Mouse (Mus musculus): Measurements from ENCODE around the gene Jpt1.
"Not testable (repeated sequence)": the region's sequence is repeated elsewhere in the genome, so short reads cannot be mapped to it uniquely, and the experiment has no call there.

The Jpt1 gene

DNA sequence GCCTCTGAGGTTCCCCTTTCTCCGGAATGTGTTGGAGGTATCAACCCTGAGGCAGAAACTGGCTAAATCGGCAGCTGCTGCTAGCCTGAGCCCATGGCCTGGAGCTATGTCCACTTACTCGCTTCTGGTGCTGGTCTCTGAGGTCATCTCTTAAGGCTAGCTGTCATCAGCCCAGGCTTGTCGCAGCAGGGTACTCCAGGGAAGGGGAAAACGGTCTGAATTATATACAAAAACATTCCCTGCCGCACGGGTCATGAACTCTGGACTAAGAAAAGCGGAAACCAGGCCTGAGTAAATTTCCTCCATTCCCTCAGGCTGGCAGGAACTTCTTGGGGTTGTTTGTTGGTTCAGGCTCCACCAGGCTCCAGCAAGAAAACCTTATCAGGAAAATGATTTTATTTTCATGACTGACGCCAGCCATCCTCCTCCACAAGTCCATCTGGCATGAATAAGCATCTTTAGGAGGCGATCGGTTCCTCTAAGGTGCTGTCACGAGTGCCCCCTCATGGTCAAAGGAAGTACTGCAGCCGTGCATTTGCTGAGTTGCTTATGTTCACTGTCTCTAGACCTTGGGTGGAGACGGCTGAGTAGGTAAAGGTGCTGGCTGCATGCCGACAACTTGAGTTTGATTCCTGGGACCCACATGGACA lies 40.4 kb downstream of the Jpt1 start:
- DNase-seq: peak; percentile 95

DNA sequence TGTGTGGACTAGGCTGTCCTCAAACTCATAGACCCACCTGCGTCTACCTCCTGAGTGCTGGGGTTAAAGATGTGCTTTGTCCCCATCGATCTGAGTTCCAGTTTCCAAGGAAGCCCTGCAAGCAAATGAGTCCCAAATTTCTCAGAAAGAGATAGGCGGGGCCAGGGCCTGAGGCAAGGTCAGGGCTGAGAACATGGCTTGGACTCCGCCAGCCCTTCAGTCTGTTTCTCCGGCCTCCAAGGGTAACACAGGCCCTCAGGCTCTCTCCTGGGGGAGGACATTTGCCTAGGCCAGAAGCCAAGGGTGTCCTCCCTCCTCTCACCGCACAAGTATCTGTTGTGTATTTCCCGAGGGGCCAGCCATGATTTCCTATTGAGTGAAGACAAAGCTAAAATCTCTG lies 42.0 kb downstream of the Jpt1 start:
- peak; percentile 2 for DNase-seq

- no peak for DNase-seq
Observed at GRCm38 (mm10) chr11:115467217-115467618, 47.0 kb downstream of the Jpt1 start.

DNA sequence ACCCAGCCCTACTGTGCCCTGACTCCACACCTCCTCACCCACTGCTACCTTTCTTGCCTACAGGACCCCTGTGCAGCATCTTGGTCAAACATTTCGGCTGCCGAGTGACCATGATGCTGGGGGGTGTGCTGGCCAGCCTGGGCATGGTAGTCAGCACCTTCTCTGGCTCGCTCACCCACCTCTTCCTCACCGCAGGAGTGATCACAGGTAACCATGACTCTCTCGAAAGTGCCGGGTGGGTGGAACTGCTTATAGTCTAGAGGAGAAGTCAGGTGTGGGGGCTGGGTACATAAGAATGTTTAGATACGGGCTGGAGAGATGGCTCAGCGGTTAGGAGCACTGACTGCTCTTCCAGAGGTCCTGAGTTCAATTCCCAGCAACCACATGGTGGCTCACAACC lies 49.3 kb downstream of the Jpt1 start:
- no peak for DNase-seq

DNA sequence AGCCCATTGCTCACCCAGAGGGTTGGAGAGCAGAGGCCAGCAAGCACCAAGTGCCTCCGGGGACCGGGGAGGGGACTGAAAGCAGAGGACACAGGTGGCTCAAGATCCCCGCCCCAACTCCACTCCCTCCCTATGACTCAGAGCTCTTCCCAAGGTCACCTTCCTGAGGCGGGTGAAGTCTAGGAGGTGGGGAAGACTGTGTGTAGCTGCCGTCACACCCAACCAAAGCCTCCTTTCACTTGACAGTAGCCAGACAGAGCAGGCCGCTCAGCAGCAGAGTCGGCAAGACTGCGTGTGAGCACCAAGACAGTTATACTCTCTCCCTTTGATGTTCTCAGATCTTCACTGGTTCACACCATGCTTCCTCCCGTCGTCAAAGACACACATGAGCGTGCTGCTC lies 50.8 kb downstream of the Jpt1 start:
- DNase-seq: no peak

DNA sequence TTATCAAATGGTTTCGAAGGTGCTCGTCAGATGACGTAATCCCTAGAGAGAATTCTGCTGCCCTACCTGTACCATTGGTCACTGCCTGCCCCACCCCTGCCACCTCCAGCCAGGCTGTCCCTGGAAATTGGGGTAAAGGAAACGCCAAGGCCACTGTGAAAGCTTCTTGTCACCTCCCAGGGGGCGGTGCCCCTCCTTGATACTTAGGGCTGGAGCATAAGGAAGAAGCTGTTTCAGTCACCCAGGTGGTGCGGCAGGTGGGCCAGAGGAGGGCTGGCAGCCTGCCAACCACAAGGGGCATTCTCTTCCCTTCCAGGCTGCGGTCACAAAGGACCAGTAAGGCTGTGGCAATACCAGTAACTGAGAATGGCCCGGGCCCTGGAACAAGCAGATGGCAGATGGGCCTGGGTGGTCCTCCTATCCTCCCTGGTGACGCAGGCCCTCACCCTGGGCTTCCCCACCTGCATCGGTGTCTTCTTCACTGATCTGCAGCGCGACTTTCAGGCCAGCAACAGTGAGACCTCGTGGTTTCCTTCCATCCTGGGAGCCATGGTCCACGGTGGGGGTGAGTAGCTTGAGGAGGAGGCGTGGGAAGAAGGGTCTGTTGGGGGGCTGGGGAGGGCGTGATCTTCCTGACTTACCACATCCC lies 51.8 kb downstream of the Jpt1 start, which contains the start of gene Slc16a5:
TSS of gene Slc16a5 (plus strand) at position 232 of the 649 bp plus-strand sequence.
- DNase-seq: no peak

DNA sequence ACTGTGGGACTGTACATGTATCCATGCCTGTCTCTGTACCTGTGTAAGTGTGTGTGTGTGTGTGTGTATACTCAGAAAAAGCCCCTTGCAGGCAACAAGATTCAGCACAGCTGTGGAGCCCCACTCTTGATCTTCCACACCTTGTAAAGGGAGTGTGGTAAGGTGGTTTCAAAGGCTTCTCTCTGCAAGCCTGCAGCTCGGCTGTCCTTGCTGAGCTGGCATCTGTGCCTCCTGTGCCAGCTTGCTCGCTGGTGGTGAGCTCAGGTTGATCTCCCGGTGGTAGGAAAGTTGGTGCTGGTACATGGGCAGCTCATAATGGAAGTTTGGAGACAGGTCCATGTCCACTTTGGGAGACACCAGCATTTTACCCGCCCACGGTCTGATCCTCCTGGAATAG lies 52.3 kb downstream of the Jpt1 start:
- DNase-seq: no peak

- DNase-seq: no peak
Observed at GRCm38 (mm10) chr11:115460976-115461375, 53.2 kb downstream of the Jpt1 start.

GRCm38 (mm10) chr11:115457405-115457804 lies 56.8 kb downstream of the Jpt1 start:
- DNase-seq: no peak

GRCm38 (mm10) chr11:115456182-115456581 lies 58.0 kb downstream of the Jpt1 start:
- DNase-seq: no peak

- no peak for DNase-seq
Observed at GRCm38 (mm10) chr11:115455619-115456018, 58.6 kb downstream of the Jpt1 start.

DNA sequence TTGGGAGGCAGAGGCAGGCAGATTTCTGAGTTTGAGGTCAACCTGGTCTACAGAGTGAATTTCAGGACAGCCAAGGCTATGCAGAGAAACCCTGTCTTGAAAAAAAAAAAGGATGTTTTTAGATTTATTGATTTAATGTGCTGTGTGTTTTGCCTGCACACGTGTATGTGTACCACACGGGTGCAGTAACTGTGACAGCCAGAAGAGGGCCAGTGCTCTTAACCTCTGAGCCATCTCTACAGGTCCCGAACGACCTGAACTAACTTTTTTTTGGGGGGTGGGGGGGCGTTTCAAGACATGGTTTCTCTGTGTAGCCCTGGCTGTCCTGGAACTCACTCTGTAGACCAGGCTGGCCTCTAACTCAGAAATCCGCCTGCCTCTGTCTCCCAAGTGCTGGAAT lies 59.4 kb downstream of the Jpt1 start:
- DNase-seq: not testable (repeated sequence)

- DNase-seq: no peak
Observed at GRCm38 (mm10) chr11:115453306-115453705, 60.9 kb downstream of the Jpt1 start.

GRCm38 (mm10) chr11:115452281-115452860 lies 61.8 kb downstream of the Jpt1 start:
- no peak for DNase-seq

- DNase-seq: no peak
Observed at GRCm38 (mm10) chr11:115451781-115452241, 62.4 kb downstream of the Jpt1 start.

DNA sequence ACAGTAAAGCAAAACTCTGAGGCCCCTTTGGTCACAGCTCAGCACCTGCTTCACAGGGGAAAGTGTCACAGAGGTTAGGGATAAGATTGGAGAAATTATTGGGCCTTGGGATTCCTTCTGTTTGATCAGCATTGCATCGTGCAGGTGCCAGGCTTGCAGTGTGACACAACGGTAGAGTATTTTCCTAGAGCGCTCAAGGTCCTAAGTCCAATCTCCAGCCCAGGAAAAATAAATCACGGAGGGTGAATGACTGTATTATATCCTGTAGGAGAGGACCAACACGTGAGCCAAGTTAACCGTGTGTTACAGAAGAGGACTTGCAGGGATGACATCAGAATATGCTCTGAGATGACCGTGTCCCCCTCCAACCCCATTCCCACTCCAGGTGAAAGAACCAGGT lies 64.0 kb downstream of the Jpt1 start:
- DNase-seq: no peak

DNA sequence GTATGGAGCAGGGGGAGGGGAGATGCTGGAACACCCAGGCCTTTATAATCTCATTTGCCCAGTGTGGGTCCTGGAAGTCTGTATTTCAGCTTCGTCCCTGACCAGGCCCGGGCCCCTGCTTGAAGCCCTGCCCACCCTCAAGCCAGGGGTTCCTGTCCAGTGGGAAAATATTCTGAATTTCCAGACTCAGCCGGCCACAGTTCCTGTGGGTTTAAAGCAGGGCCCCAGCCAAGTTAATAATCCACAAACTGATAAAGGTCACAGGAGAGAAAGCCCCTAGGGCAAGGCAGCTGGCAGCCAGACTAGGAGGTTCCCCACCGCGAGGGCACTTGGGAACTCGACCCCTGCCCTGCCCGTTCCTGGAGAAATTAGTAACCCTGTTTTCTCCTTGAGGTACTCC lies 65.2 kb downstream of the Jpt1 start:
- DNase-seq: peak; percentile 21

DNA sequence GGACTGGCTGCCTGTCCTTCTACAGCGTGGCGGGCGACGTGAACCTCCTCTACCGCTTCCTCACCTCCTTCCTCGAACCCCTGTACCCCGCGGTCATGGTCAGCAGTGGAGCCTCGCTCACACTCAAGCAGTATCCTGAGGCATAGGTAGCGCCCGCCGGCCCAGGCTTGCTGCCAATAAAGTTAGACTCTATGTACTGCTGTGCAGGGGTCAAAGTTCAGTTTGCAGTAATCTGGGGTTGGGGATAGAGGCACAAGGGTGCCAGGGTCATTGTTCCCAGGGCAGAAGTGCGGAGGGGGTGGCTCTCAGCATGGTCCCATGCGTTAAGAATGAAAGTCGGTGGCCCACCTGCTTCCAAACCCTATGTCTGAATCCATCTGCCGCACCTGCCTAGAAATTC lies 66.1 kb downstream of the Jpt1 start:
- peak; percentile 42 for DNase-seq
